Mouse (Mus musculus): ENCODE measurements at regions not wholly inside any gene's neighbourhood (a gene's known extent, or its start where the extent isn't known, plus 50 kb on each side); places are given as distances from the start of the nearest gene placed in this dataset.

DNA sequence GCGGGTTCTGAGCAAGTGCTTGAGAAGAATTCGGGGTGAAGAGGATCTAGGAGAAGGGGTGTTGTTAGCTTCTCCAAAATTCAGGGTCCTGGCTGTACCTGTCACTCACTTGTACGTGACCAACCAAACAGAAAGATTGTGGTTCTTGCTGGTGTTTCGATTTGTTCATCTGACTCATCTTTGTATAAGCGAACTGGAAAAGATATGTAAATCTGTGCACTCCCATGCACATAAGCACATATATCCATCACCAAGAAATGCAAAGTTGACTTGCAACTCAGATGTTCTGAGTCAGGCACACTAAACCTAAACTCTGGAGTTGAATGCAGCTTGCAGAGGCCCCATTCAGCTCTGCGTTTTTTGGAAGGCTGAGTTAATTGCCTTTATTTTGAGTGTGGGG is 107.4 kb downstream of the Spata18 start:
- TF ChIP-seq CTCF (IDR thresholded peaks at IDR 0.05; ENCODE audit: low read depth) (no peak), EP300 (IDR thresholded peaks at IDR 0.05; ENCODE audit: low read depth) (no peak)
